Mouse (Mus musculus): ENCODE data around the gene Gm49318.

The Gm49318 gene

DNA sequence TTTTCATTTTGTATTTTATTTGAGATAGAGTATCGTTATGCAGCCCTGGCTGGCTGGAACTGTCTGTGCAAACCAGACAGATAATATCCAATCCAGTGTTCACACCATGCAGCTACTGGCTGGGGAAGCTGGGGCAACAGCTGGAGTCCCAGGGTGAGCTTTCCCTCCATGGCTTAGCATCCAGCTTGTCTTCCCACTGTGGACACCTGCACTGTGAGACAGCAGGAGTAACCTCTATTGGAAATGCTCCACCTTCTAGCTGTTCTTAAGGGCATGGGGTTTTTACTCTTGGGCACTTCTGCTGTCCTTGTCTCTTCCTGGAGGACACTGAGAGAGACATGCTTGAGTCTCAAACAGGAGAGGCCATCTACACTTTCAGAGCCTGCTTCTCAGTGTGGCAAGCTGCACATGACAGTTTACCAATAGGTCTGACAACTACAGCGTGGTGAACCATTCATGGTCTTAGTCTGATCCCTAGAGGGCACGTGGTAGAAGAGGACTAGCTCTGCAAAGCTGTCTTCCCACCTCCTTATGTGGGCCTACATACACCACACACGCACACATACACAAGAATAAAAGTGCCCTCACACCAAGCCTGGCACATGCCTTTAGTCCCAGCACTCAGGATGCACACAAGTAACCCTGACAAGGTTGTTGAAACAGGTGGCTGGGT, 1.0 kb downstream of the Gm49318 start:
- no peak for DNase-seq (ENCODE audit: low read depth)

DNA sequence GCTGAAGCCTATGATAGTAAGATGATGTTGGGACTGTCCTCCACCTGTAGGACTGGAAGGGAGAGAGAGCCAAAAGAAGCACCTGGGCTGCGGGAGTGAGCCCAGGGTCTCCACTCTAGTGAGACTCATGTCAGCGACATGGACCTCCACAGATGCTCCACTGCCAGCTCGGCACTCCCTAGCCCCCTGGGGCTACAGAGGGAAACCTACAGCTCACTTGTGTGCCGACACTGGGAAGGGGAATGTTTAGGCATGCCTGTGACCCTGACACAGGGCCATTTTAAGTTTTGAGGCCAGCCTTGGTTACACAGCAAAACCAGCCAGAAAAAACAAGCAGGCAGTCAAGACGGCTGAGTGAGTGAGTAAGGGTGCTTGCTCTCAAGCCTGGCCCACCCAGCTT, 3.9 kb downstream of the Gm49318 start:
- DNase-seq (ENCODE audit: low read depth) = no peak

GRCm38 (mm10) chr9:22066433-22066832, 4.6 kb downstream of the Gm49318 start:
- peak; percentile 73 for DNase-seq (ENCODE audit: low read depth)

- DNase-seq (ENCODE audit: low read depth) = no peak
Measured at GRCm38 (mm10) chr9:22065642-22066041, 5.4 kb downstream of the Gm49318 start.

DNA sequence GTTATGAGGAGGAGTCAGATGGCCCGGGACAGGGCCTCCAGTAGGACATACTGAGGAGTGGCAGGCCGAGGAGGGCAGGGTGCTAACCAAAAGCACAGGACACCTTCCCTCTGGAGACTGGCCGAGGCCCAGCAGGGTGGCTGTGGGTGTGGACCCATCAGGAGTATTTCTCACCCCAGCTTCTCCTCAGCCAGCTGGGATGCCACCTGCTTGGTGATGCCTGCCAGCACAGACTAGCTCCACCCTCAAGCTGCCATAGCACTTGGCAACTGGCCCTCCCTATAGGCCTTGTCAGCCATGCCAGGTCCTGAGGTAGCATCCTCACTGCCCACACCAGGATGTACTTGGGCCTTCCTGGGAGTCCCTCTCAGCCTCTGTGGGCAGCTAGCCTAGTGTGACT, 6.7 kb downstream of the Gm49318 start:
- no peak for DNase-seq (ENCODE audit: low read depth)

DNA sequence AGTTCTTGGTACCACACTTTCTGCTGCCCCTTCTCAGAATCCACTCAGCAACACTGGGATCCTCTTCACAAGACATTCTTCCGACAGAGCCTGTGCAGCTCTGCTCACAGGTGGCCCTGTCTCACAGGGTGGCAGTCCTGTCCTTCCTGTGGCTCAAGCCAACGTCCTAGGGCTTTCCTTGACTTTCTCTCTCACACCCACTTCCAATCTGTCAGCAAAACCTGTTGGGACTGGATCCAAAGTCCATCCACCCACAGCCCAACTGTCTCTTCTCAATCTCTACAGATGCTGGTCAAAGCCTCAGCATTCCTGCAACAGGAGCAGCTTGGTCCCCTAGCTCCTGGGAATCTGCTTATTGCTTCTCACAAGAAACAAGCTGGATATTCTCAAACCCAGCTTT, 9.7 kb downstream of the Gm49318 start:
- DNase-seq (ENCODE audit: low read depth) = no peak

DNA sequence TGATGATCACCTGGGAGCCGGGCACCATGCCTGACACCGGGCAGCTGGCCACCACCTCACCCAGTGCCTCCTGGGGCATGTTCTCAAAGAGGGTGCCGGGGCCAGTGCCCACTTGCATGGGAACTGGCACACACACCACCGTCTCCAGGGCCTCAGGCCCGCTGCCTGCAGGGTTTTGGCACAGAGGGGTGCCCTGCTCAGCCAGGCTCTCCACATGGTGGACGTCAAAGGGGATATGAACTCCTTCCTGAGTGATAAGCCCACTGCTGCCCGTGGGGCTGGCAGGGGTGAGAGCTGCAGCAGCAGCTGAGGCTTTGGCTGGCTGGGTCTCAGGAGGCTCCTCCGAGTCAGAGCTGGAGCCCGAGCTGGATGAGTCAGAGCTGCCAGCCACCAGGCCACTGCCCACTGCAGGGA, 13.0 kb downstream of the Gm49318 start:
- DNase-seq (ENCODE audit: low read depth) = no peak

- DNase-seq (ENCODE audit: low read depth) = no peak
Measured at GRCm38 (mm10) chr9:22057031-22057517, 14.0 kb downstream of the Gm49318 start.

GRCm38 (mm10) chr9:22056303-22056910, 14.7 kb downstream of the Gm49318 start:
- DNase-seq (ENCODE audit: low read depth) = no peak

DNA sequence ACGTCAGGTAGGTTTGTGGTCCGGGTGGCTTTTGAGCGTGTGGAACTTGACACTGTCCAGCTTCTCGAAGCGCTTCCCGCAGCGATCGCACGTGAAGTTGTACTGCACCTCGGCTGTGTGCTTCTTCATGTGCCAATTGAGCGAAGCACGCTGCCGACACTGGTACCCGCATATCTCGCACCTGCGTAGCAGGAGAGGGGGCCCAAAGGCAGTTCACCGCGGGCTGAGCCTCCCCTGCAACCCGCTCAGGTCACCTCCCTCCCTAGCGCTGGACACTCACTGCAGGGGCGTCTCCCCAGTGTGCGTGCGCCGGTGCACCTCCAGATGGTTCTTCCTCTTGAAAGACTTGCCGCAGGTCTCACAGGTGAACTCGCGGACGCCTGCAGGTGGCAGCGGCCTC, 15.3 kb downstream of the Gm49318 start:
- no peak for DNase-seq (ENCODE audit: low read depth)

GRCm38 (mm10) chr9:22054411-22055076, 16.5 kb downstream of the Gm49318 start:
- DNase-seq (ENCODE audit: low read depth) = peak; percentile 85

- DNase-seq (ENCODE audit: low read depth) = no peak
Measured at GRCm38 (mm10) chr9:22053657-22054056, 17.4 kb downstream of the Gm49318 start.

GRCm38 (mm10) chr9:22051958-22052254, 19.2 kb downstream of the Gm49318 start, which contains the start of gene Elavl3:
Gene Elavl3, minus strand, starts transcription at chr9:22052023.
- DNase-seq (ENCODE audit: low read depth) = peak; percentile 51

DNA sequence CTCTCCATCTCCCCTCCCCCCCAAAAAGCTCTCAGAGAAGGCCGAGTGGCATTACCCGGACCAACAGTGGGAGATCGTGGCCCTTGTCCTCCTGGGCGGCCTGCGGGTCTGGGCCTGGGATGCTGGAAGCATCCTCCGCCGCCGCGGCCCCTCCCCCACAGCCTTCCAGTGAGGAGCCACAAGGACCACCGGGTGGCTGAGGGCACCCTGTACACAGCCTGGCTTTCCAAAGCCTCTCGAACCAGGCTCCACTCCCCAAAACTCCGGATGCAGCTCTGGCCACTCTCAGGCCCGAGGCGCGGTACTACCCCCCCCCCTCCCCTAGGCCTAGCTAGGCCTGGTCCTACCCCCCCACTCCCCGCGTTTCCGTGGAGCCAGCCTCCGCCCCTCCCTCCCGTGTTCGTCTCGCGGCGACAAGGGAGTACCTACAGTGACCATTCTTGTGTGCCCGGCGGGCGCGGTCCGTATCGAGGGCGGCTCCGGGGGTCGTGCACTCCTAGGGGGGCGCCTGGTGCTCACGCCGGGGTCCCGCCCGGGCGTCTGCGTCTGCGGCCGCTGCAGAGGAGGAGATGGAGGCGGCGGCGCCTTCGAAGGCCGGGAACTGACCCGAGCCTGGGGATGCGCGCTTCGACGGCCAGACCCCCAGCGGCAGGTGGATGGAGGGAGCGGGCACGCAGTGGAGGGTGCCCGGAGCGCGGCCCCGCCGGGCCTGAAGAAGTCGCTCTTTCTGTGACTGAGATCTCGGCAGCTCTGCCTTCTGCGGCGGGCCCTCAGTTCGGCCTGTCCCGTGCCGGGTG, 19.7 kb downstream of the Gm49318 start:
- DNase-seq (ENCODE audit: low read depth) = peak; percentile 20

DNA sequence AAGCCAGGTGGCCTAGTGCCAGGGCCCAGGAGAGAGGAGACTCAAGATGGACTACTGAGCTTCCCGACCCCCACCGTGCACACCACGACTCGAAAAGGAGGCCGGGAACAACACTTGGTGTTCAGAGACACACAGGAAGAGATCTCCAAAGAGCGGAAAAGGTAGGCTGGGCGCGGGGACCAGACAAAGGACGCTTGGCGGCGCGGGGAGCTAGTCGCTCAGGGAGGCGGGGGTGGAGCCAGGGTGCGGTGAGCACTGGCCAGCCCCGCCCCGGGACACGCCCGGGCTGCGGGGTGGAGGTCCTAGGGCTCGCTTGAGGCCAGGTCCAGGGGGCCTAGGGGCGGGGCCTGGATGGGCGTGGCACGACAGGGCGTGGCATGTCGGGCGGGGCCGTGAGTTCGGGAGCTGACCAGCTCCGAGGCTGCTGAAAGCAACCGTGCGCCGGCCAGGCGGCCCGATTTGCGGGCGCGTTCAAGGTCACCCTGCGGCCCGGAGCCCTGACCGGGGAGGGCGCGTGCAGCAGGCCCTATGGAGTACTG, 20.6 kb downstream of the Gm49318 start:
- DNase-seq (ENCODE audit: low read depth) = peak; percentile 69

DNA sequence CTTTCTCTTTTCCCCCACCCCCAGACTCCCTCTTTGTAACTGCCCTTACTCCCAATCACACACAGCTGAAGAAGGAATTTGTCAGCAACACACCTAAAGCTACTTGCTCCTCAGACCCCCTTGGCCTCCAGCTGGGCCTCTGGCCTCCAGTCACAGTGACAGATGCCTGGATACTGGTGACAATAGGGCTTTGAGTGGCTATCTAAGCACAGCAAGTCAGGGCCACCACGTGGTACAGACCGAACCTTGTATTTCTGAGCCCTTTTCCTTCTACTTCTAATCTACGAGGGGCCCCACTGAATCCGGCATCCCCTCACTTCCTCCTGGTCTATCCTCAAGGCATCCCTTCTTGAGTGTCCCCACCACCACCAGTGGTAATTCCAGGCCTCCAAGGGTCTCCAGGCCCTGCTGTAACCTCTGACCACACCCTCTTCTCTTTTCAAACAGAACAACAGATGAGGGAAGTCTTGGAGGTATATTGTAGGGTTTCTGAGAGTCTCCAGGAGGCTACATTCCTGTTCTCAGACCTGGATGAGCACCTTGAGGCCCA, 21.3 kb downstream of the Gm49318 start:
- no peak for DNase-seq (ENCODE audit: low read depth)

DNA sequence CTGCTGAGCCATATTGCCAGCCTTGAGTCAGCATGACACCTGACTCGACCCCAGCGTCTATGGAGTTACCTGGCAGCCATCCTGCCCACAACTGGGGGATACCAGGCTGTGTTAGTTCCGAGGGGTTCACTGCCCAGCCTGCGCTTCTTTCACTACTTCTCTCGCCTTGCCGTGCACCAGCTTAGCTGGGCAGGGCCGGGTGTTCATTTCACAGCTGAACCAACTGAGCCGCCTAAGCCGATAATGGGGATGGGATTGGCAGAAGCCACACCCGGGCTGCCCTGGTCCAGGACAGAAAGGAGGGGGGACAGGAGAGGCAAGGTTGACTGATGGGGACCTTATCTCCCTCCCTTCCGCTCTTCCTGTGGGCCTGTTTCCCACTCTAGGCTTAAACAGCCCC, 21.7 kb downstream of the Gm49318 start:
- DNase-seq (ENCODE audit: low read depth) = no peak

GRCm38 (mm10) chr9:22047329-22047728, 23.7 kb downstream of the Gm49318 start:
- DNase-seq (ENCODE audit: low read depth) = no peak

DNA sequence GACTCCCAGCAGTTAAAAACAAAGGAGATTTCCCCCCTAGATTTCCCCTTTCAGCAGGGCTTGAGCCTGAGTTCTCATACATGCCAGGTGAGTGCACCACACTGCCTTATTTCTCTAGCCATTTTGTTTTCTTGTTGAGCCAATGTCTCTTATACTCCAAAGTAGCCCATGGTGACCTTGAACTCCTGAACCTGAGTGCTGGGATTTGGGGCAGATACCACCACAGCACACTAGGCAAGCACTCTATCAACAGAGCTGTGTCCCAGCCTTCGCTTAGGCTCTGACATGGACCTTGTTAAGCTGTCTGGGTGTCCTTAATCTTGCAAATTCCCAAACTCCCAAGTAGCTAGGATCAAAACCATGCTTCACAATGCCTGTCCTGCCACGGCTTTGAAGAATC, 29.2 kb downstream of the Gm49318 start:
- no peak for DNase-seq (ENCODE audit: low read depth)

DNA sequence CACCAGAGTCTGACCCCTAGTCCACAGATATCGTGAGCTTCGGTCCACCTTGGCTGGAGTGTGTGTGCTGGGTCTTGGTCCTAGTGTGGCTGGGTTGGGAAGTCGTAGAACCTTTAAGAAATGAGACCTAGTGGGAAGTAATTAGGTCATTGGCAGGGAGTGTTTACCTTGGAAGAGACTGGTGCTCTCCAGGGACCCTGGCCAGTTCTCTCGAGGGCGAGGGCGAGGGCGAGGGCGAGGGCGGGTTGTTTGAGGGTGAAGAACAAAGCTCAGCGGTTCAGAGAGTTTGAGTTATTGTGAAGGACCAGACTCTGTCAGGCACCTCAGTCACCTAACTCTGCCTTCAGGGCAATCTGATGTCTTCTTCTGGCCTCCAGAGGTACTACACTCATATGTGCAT, 33.2 kb downstream of the Gm49318 start:
- DNase-seq (ENCODE audit: low read depth) = no peak

- DNase-seq (ENCODE audit: low read depth) = no peak
Measured at GRCm38 (mm10) chr9:22035300-22036044, 35.6 kb downstream of the Gm49318 start.
